Mouse (Mus musculus) hindbrain, embryonic 12.5 days (tissue): ENCODE measurements around the gene Cpne5. TPM values are rescaled to one million over a fixed set of nuclear protein-coding genes. Genes with fewer than 3 reads are reported as not detected.

ENCODE experiments used
- ATAC-seq: fragments of 200-750 bp; cut with Nextera tagmentation; 2 replicates; pipeline ENCODE4 v1.8.0; 2017; ENCODE audit warnings: moderate TSS enrichment; ENCODE audit not compliant: low FRiP score
- H3K27ac ChIP-seq: fragments of 300-500 bp; sonication (generic); 2 replicates; pipeline ENCODE4 v1.5.1; 2016; ENCODE audit warnings: mild to moderate bottlenecking
- H3K27me3 ChIP-seq: fragments of 300-500 bp; sonication (generic); 2 replicates; pipeline ENCODE4 v1.6.1; 2016; ENCODE audit warnings: mild to moderate bottlenecking
- H3K36me3 ChIP-seq: fragments of 300-500 bp; sonication (generic); 2 replicates; pipeline ENCODE4 v1.6.1; 2016; ENCODE audit warnings: mild to moderate bottlenecking
- H3K4me1 ChIP-seq: fragments of 300-500 bp; sonication (generic); 2 replicates; pipeline ENCODE4 v1.6.1; 2016
- H3K4me2 ChIP-seq: fragments of 300-500 bp; sonication (generic); replicated peaks from 2 replicates; pipeline ENCODE4 v1.6.1; 2016; ENCODE audit warnings: mild to moderate bottlenecking
- H3K4me3 ChIP-seq: fragments of 300-500 bp; sonication (generic); 2 replicates; pipeline ENCODE4 v1.5.1; 2016; ENCODE audit warnings: mild to moderate bottlenecking
- H3K9ac ChIP-seq: fragments of 300-500 bp; sonication (generic); 2 replicates; pipeline ENCODE4 v1.6.1; 2016; ENCODE audit warnings: mild to moderate bottlenecking, moderate library complexity
- H3K9me3 ChIP-seq: fragments of 300-500 bp; sonication (generic); replicated peaks from 2 replicates; pipeline ENCODE4 v1.6.1; 2016; ENCODE audit warnings: mild to moderate bottlenecking
- WGBS: fragments of 180-500 bp; shearing (Covaris S2); methylation state at CpG from one replicate; pipeline ENCODE4 v1.1.7; 2016; 5-methylcytosine and 5-hydroxymethylcytosine counted together
- polyA plus RNA-seq: library from polyadenylated mRNA; unstranded; fragments of >200 nt; fragmentation: Nextera tagmentation; extraction: Ambion mirVana; gene quantifications from 2 replicates; pipeline ENCODE4 v1.2.1, GENCODE M21; 2016

The Cpne5 gene
- polyA plus RNA-seq, 1 experiment from 2014 or later, result 6.1 TPM

DNA sequence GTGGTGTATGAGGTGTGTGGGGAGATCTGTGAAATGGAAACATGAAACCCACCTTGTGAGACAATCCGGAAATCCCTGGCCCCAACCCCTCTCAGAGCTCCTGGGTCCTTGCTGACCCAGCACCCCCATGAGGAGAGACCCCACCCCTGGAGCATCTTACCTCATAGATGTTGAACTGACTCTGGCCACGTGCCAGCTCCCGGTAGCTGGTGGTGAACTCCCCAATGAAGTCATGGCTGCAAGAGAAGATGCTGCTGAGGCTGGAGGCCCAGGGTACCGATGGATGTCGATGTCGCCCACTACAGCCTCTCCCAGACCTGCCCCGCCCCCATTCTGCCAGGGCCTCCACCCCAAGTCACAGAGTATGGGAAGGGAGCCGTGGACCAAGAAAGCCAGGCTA, 64.8 kb downstream of the Cpne5 start:
- H3K4me2 ChIP-seq, result no peak overlapping the region
- H3K9ac ChIP-seq, result no peak overlapping the region
- no peaks in the 10 kb centered on the region for H3K27me3 ChIP-seq
- H3K9me3 ChIP-seq, result no peaks in the 10 kb centered on the region
- peaks cover 18% of the 10 kb centered on the region for H3K4me1 ChIP-seq
- no peak overlapping the region for H3K27ac ChIP-seq
- 71% methylated on average over 8 of the region's 8 CpGs for WGBS
- no peak for ATAC-seq
- H3K4me3 ChIP-seq, result no peak overlapping the region
- H3K36me3 ChIP-seq, result no peaks in the 10 kb centered on the region

GRCm38 (mm10) chr17:29172062-29172461, 65.9 kb downstream of the Cpne5 start:
- 51% methylated on average over 10 of the region's 10 CpGs for WGBS
- Histone ChIP-seq H3K27me3 (no peaks in the 10 kb centered on the region), H3K27ac (no peak overlapping the region), H3K4me1 (peaks cover 21% of the 10 kb centered on the region), H3K9ac (no peak overlapping the region), H3K4me3 (no peak overlapping the region), H3K4me2 (no peak overlapping the region), H3K36me3 (no peaks in the 10 kb centered on the region), H3K9me3 (no peaks in the 10 kb centered on the region)
- no peak for ATAC-seq

- ATAC-seq, result no peak
- H3K4me2 ChIP-seq, result no peak overlapping the region
- peaks cover 2% of the 10 kb centered on the region; the same call in 1 of the 2 replicates for H3K27me3 ChIP-seq
- H3K27ac ChIP-seq, result no peak overlapping the region
- H3K9ac ChIP-seq, result no peak overlapping the region
- peaks cover 14% of the 10 kb centered on the region for H3K4me1 ChIP-seq
- H3K9me3 ChIP-seq, result no peaks in the 10 kb centered on the region
- 25% methylated on average over 14 of the region's 14 CpGs for WGBS
- H3K36me3 ChIP-seq, result no peaks in the 10 kb centered on the region
- H3K4me3 ChIP-seq, result no peak overlapping the region
Observed at GRCm38 (mm10) chr17:29171001-29171772, 66.8 kb downstream of the Cpne5 start.

DNA sequence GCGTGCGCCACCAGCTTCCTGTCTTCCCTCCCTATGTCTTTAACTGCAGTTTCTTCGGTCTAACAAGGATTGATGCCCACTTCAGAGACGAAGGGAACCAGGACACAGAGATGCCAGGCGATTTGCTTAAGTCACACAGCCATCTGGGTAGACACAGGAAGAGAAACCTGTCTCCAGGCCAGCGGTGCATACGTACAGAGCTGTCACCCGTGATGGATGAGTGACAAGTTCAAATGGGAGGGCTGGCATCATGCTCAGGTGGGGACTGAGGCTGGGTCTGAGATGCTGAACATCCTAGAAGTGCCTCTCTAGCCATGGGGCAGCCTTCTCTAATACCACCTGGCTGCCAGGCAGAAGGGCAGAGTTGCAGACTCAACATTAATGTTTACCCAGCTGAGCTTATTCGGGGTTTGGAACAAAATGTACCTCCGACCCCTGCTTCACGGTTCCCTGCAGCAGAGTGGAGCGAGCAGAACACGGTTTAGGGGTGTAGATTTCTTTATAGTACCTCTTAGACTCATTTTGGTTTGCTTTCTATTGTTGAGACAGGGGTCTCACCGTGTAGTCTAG, 67.5 kb downstream of the Cpne5 start:
- no peak overlapping the region for H3K9ac ChIP-seq
- H3K27ac ChIP-seq, result no peak overlapping the region
- peaks cover 15% of the 10 kb centered on the region for H3K4me1 ChIP-seq
- 75% methylated on average over 14 of the region's 14 CpGs for WGBS
- no peak overlapping the region for H3K4me3 ChIP-seq
- no peaks in the 10 kb centered on the region for H3K36me3 ChIP-seq
- H3K4me2 ChIP-seq, result no peak overlapping the region
- no peaks in the 10 kb centered on the region for H3K9me3 ChIP-seq
- ATAC-seq, result no peak
- peaks cover 6% of the 10 kb centered on the region; the same call in 1 of the 2 replicates for H3K27me3 ChIP-seq

DNA sequence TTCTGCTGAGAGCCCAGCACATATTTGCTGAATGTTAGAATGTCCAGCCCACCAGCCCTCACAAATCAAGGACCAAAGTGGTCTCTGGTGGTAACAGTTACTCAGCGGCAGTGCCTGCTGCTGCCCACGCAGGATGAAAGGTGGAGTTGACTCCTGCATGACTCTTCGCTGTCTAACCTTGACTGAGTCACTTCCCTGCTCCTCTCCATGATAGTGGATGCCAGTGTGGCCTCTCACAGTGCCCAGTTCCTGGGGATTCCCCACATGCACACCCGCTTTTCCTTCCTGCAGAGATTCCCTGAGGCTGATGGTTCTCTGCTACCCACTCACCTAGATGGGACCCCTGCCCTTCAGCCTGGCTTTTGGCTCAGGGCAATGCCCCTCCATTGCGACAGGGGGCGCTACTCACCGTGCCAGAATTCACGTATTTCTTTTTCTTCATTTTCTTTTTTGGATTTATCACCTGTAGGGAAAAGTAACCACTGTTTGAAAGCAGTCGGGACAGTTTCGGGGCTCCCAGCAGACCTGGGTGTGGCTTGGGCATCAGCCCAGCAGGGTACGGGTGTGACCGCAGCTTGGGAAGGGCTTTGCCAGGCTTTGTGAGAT, 68.9 kb downstream of the Cpne5 start:
- WGBS, result 78% methylated on average over 12 of the region's 12 CpGs

DNA sequence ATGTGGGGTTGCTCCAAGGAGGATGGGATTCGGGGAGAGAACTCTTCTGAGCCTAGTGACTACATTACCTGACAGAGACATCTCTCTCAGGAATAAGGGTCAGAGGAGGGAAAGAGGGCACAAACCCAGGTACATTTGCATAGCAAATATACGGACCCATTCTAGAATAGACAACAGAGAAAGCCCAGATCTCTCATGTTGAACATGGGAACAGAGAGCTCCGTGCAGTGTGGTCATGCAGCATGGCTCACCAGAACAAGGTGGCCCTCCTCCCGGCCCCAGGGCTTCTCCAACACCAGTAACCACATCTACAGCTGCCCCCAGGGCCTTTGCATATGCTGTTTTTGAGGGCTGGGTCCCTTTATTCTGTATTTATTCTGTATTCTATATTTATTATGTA, 69.5 kb downstream of the Cpne5 start:
- peaks cover 6% of the 10 kb centered on the region; the same call in 1 of the 2 replicates for H3K27me3 ChIP-seq
- H3K27ac ChIP-seq, result no peak overlapping the region
- no peak overlapping the region for H3K4me2 ChIP-seq
- 81% methylated on average over 4 of the region's 4 CpGs for WGBS
- H3K9me3 ChIP-seq, result no peaks in the 10 kb centered on the region
- no peak overlapping the region for H3K9ac ChIP-seq
- no peak for ATAC-seq
- no peak overlapping the region for H3K4me3 ChIP-seq
- no peaks in the 10 kb centered on the region for H3K36me3 ChIP-seq
- peaks cover 29% of the 10 kb centered on the region for H3K4me1 ChIP-seq

More for the DNA sequence above, 68.9 kb downstream of the Cpne5 start:
- Histone ChIP-seq H3K4me3 (no peak overlapping the region), H3K27ac (no peak overlapping the region), H3K4me2 (no peak overlapping the region), H3K27me3 (peaks cover 6% of the 10 kb centered on the region; the same call in 1 of the 2 replicates), H3K9me3 (no peaks in the 10 kb centered on the region), H3K36me3 (no peaks in the 10 kb centered on the region), H3K9ac (no peak overlapping the region), H3K4me1 (peaks cover 29% of the 10 kb centered on the region)
- ATAC-seq, result no peak

GRCm38 (mm10) chr17:29167371-29167770, 70.6 kb downstream of the Cpne5 start:
- no peak overlapping the region for H3K4me2 ChIP-seq
- H3K9ac ChIP-seq, result no peak overlapping the region
- no peaks in the 10 kb centered on the region for H3K9me3 ChIP-seq
- H3K27ac ChIP-seq, result no peak overlapping the region
- H3K27me3 ChIP-seq, result peaks cover 6% of the 10 kb centered on the region; the same call in 1 of the 2 replicates
- no peaks in the 10 kb centered on the region for H3K36me3 ChIP-seq
- WGBS, result 70% methylated on average over 6 of the region's 6 CpGs
- no peak overlapping the region for H3K4me3 ChIP-seq
- H3K4me1 ChIP-seq, result peaks cover 29% of the 10 kb centered on the region
- no peak for ATAC-seq

DNA sequence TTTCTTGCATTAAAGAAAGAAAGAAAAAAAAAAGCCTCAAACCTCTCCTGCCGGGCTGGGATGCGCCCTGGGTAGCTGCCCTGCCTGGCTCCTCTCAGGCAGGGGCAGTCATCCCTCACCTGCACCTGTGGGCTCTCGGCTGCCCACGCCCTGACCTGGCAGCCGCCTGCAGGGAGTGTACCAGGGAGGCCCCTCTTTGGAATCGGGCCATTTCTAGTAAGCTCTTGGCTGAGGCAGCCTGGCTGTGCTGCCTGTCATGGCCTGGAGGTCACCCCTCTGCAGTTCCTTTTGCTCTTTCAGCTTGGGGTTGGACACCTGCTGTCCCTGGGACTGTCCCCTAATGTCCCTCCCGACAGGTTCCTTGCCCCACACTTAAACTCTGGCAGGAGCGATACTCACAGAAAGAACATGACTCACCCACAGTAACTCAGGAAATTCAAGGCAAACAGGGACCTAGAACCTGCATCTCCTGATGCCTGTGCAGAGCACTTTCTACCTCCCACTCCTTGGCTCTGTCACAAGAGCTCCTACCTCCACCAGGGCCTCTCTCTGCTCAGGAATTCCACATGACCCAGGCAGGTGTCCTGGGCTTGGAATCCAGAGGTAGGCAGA, 71.9 kb downstream of the Cpne5 start:
- peaks cover 25% of the 10 kb centered on the region for H3K4me1 ChIP-seq
- ATAC-seq, result no peak
- no peaks in the 10 kb centered on the region for H3K36me3 ChIP-seq
- H3K27me3 ChIP-seq, result peaks cover 6% of the 10 kb centered on the region; the same call in 1 of the 2 replicates
- no peak overlapping the region for H3K4me2 ChIP-seq
- WGBS, result 37% methylated on average over 8 of the region's 8 CpGs
- H3K27ac ChIP-seq, result peak overlapping the region; percentile 83
- H3K9me3 ChIP-seq, result no peaks in the 10 kb centered on the region
- H3K4me3 ChIP-seq, result no peak overlapping the region
- no peak overlapping the region; the same call in 1 of the 2 replicates for H3K9ac ChIP-seq

DNA sequence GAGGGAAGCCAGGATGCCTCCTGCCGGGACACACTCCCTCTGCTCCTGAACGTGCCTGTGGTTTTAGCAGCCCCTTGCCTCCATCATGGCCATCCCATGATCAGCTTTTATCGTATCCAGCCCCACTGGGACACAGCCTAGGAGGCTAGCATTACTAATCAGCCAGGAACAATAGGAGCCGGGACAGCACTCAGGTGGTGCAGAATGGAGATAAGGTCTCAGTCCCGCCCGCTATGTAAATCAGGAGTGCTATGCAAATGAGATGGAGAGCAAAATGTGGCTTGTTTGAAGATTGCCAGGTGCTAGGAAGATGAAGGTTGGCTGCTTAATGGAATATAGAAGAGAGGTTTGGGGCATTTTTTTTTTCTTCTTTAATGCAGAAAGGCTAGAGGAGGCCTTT, 72.5 kb downstream of the Cpne5 start:
- ATAC-seq, result peak; percentile 65
- H3K27me3 ChIP-seq, result peaks cover 6% of the 10 kb centered on the region; the same call in 1 of the 2 replicates
- H3K4me1 ChIP-seq, result peaks cover 25% of the 10 kb centered on the region
- H3K4me2 ChIP-seq, result no peak overlapping the region
- no peak overlapping the region for H3K9ac ChIP-seq
- 14% methylated on average over 6 of the region's 6 CpGs for WGBS
- H3K9me3 ChIP-seq, result no peaks in the 10 kb centered on the region
- no peaks in the 10 kb centered on the region for H3K36me3 ChIP-seq
- H3K4me3 ChIP-seq, result no peak overlapping the region
- H3K27ac ChIP-seq, result peak overlapping the region; percentile 83

- H3K9me3 ChIP-seq, result no peaks in the 10 kb centered on the region
- H3K9ac ChIP-seq, result no peak overlapping the region; the same call in 1 of the 2 replicates
- peaks cover 25% of the 10 kb centered on the region for H3K4me1 ChIP-seq
- peaks cover 6% of the 10 kb centered on the region; the same call in 1 of the 2 replicates for H3K27me3 ChIP-seq
- 0 out of 2 replicates have a peak overlapping the region, but pooled peaks have one; percentile 8 for H3K4me2 ChIP-seq
- H3K27ac ChIP-seq, result peak overlapping the region; percentile 83
- no peak overlapping the region for H3K4me3 ChIP-seq
- ATAC-seq, result no peak
- 10% methylated on average over 17 of the region's 17 CpGs for WGBS
- H3K36me3 ChIP-seq, result no peaks in the 10 kb centered on the region
Observed at GRCm38 (mm10) chr17:29164469-29165111, 73.4 kb downstream of the Cpne5 start.

DNA sequence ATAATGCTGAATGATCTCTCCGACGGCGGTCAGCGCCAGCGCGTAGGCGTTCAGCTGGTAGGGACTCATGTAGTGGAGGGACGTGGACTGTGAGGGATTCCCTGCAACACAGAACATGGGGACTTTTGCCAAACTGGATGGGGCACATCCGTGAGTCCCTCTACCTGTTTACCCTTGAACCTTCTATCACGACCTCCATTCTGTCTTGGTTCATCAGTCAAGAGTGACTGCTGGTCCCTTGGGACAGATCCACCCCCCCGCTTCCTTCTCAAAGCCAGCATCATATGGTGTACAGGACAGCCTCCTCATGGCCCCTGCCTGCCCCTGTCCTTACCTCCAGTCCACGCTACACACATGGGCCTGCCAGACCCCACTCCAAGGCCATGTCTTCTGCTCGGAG, 75.6 kb downstream of the Cpne5 start:
- H3K27me3 ChIP-seq, result peaks cover 6% of the 10 kb centered on the region; the same call in 1 of the 2 replicates
- no peak overlapping the region for H3K4me2 ChIP-seq
- no peak overlapping the region for H3K4me3 ChIP-seq
- no peak overlapping the region for H3K27ac ChIP-seq
- ATAC-seq, result no peak
- no peaks in the 10 kb centered on the region for H3K9me3 ChIP-seq
- peaks cover 24% of the 10 kb centered on the region for H3K4me1 ChIP-seq
- WGBS, result 93% methylated on average over 13 of the region's 13 CpGs
- no peaks in the 10 kb centered on the region for H3K36me3 ChIP-seq
- H3K9ac ChIP-seq, result no peak overlapping the region
